ENCODE assay signal across 18 mouse cellular contexts in genomic region chr1:142956686-142957085, GRCm38 (mm10).
DNase-seq lines count a peak whose midpoint lies in the region; ATAC-seq lines count a peak whose summit lies in the region.
"Had no signal": no experiment of that assay in that cellular context is flagged by ENCODE, and none has a peak within 500 bp of the region (broad histone marks: within the 10 kb centered on the region; RNA-seq: fewer than 3 reads in every experiment).

No protein-coding gene starts in this region.

- intact Hi-C loops in left cerebral cortex, postnatal 4 days (cut with DNase I) = no loop called here

- no peak for ATAC-seq in erythroid progenitor cell, adult 5-6 weeks (replicated peaks; ENCODE audit: low FRiP score, poor library complexity, severe bottlenecking)
- ATAC-seq: forebrain, embryonic 15.5 days; intestine, embryonic 15.5 days; Patski had no signal

- DNase-seq in cerebellum, postnatal 10 days = peak; percentile 39 to 65
- no peak for DNase-seq in cerebellum, adult 9-11 months
- DNase-seq in left cerebral cortex, postnatal 4 days = peak; percentile 25
- DNase-seq in left cerebral cortex, adult 18-20 months (ENCODE audit: low spot score in 2 of 2) = no peak
- peak; percentile 66 for DNase-seq in retina, postnatal 1 day
- DNase-seq: adrenal gland, postnatal 10 days; adrenal gland, postnatal 36 days; cerebellum, adult 2 months; cerebellum, postnatal 25 days; gastrocnemius, postnatal 10 days; gastrocnemius, postnatal 36 days; heart, adult 2 months; heart, postnatal 14 days; heart, postnatal 4 days had no signal

Comparison
In these comparisons a context has a peak if more than half of its experiments do, and no peak if none do; other contexts are left out.
1. DNase-seq: peak in cerebellum, postnatal 10 days (2 of 2), left cerebral cortex, postnatal 4 days (single experiment) and retina, postnatal 1 day (single experiment); none in cerebellum, adult 9-11 months (single experiment) and left cerebral cortex, adult 18-20 months (0 of 2).